Mouse (Mus musculus): ENCODE measurements around the gene Tas2r105. TPM values are rescaled to one million over a fixed set of nuclear protein-coding genes. Genes with fewer than 3 reads are reported as not detected.

Tas2r105 gene
- not detected in 2 replicates for polyA plus RNA-seq (2012; rRNA removed)

DNA sequence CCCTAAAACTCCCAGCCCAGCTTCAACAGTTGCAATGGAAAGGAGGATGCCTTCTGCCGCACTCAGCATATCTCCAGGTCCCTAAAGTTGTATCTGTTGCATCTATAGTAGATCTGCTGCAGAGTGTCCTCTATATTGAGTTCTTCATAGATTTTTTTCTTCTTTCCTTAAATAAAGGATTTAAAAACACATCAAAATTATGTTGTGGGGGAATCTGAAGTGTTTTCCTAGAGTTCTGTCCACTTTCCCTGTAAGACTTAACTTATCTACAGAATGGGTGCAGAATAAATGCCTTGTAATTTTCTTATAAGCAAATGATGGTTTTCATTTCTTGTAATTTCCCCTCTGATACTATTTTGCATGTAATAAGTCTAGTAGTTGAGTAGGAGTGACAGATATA, at the start of gene Tas2r105:
Gene Tas2r105, minus strand, starts transcription at position 101 of the 400 bp plus-strand sequence.

DNA sequence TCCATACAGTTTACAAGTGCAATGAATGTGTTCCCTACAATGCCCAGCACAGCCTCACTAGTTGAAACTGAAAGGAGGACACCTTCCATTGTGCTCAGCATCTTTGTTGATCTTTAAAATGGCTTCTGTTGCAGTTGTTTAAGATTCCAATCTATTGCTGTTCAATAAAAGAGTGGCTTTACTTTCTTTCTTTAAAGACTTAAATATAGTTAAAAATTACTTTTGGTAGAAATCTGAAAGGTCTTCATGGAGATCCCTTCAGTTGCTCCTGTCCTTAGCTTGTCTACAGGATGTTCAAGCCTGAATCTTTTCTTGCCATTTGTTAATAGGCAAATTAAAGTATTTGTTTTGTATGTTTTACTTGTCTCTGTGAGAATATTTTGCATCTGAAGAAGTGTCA, 2.7 kb upstream of the Tas2r105 start, which contains the start of gene Tas2r114:
Gene Tas2r114, minus strand, starts transcription at position 101 of the 400 bp plus-strand sequence.

DNA sequence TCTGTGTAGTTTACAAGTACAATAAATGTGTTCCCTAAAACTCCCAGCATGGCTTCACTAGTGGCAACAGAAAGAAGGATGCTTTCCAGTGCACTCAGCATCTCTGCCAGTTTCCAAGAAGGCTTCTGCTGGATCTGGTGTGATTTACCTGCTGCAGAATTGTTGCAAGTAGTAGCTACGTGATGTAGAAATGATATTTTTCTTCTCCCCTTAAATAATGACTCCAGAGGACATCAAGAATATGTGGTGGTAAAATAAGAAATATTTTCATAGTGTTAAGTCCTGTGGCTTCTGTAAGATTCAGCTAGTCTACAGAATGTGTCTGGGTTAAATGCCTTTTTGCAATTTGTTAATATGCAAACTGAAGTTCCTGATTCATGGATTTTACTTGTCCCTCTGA, 1.7 kb downstream of the Tas2r105 start, which contains the start of gene Tas2r104:
Gene Tas2r104, minus strand, starts transcription at position 101 of the 400 bp plus-strand sequence.

DNA sequence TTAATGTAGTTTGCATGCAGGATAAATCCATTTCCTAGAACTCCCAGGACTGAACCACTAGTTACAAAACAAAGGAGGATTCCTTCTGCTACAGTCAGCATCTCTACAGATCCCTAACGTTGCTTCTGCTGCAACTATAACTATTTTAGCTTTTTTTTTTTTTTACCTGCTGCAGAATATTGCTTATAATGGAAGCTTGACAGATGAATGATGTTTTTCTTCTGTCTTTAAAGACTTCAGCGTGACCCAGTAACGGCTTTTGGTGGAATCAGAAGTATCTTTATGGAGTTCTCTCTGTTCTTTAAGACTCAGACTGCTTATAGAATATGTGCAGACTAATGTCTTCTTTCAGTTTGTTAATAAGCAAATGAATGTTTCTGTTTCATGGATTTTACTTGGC, 8.5 kb downstream of the Tas2r105 start, which contains the start of gene Tas2r106:
Gene Tas2r106, minus strand, starts transcription at position 101 of the 400 bp plus-strand sequence.

DNA sequence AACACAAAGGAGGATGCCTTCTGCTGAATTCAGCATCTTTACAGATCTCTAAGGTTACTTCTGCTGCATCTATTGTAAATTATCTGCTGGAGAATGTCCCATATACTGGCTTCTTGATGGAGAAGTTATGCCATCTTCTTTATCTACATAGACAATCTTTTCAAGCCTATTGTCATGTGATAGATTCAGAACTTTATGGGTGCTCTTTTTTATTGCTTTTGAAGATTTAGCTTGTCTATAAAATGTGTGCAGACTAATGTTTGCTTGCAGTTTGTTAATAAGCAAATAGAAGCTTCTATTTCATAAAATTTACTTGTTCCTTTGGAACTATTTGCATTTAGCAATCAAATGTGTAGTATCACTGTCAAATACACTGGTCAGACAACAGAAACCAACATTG, 27.2 kb downstream of the Tas2r105 start, which contains the start of gene Tas2r107:
Gene Tas2r107, minus strand, starts transcription at position 101 of the 400 bp plus-strand sequence.

Other genes with a start within 250 kb of the Tas2r105 start
- gene 5430401F13Rik, start 201.1 kb downstream of the Tas2r105 start, polyA plus RNA-seq (2012; rRNA removed) = not detected in 2 replicates
- not detected in 2 replicates for gene Gm6619, start 201.1 kb downstream of the Tas2r105 start, polyA plus RNA-seq (2012; rRNA removed)
- gene Tas2r130, start 56.6 kb downstream of the Tas2r105 start, polyA plus RNA-seq (2012; rRNA removed) = not detected in 2 replicates
- gene Tas2r107, start 27.3 kb downstream of the Tas2r105 start, polyA plus RNA-seq (2012; rRNA removed) = not detected in 2 replicates
- not detected in 2 replicates for gene Tas2r106, start 8.6 kb downstream of the Tas2r105 start, polyA plus RNA-seq (2012; rRNA removed)
- gene Tas2r104, start 1.8 kb downstream of the Tas2r105 start, polyA plus RNA-seq (2012; rRNA removed) = not detected in 2 replicates
- not detected in 2 replicates for gene Tas2r114, start 2.6 kb upstream of the Tas2r105 start, polyA plus RNA-seq (2012; rRNA removed)

All from central nervous system, embryonic 14 days (tissue).